Mouse (Mus musculus): ENCODE data around the gene Dusp9. TPM values are rescaled to one million over a fixed set of nuclear protein-coding genes. Genes with fewer than 3 reads are reported as not detected.

Gene Dusp9
- polyA plus RNA-seq, 1 experiment from 2014 or later, result 1.1 TPM

DNA sequence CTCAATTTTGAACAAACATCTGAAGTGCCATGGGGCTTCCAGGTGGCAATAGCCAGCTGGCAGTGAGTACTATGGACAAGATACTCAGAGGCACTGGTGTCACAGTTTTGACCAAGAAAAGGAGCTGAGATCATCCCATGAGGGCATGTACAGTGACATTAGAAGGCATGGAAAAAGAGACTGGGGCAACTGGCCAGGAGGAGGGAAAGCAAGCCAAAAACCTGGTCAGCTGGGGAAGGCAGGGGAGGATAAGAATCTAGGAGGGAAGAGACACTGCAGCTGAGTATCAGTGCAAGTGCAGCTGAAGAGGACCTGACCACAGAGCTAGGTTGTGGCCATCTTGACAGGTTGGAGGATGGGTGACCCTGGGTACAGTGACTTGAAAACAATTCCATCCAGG, 12.2 kb upstream of the Dusp9 start:
- no peaks in the 10 kb centered on the region for H3K9me3 ChIP-seq (replicated peaks; ENCODE audit: control insufficient read depth, low read length)
- ATAC-seq (replicated peaks; ENCODE audit: extremely low read depth, insufficient read depth, low FRiP score), result no peak
- H3K36me3 ChIP-seq (ENCODE audit: control insufficient read depth, insufficient read depth), result no peaks in the 10 kb centered on the region
- H3K4me2 ChIP-seq (ENCODE audit: low read depth, low read length), result no peak overlapping the region
- no peak overlapping the region for H3K9ac ChIP-seq (ENCODE audit: low read length)
- H3K27me3 ChIP-seq (ENCODE audit: control insufficient read depth, insufficient read depth, low read length), result peaks cover 2% of the 10 kb centered on the region; the same call in 1 of the 2 replicates
- H3K4me1 ChIP-seq (ENCODE audit: control insufficient read depth, insufficient read depth, low read length), result no peaks in the 10 kb centered on the region
- no peak overlapping the region for H3K27ac ChIP-seq (ENCODE audit: low read length)
- H3K4me3 ChIP-seq (ENCODE audit: low read length), result no peak overlapping the region

DNA sequence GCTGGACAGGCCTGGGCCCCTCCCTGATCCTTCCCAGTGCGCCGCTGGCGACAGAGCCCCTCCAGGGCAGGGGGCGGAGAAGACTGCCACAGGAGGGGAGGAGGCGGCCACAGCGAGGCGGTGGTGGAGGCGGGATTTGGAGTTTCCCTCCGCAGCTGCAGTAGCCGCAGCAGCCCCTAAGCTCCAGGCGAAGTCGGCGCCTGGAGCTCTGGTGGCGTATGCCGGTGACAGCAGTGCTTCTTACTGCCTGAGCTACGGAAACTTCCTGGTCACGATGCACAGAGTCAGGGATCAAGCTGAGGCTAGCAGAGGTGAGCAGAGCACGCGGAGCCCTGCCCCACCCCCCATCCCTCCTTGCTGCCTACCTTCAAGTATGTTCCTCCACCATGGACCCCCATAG, 3.8 kb upstream of the Dusp9 start:
- peak overlapping the region; percentile 32; the same call in 1 of the 2 replicates for H3K4me2 ChIP-seq (ENCODE audit: low read depth, low read length)
- H3K9me3 ChIP-seq (replicated peaks; ENCODE audit: control insufficient read depth, low read length), result no peaks in the 10 kb centered on the region
- peak overlapping the region; percentile 19 for H3K4me3 ChIP-seq (ENCODE audit: low read length)
- H3K9ac ChIP-seq (ENCODE audit: low read length), result no peak overlapping the region
- H3K27ac ChIP-seq (ENCODE audit: low read length), result no peak overlapping the region
- no peak for ATAC-seq (replicated peaks; ENCODE audit: extremely low read depth, insufficient read depth, low FRiP score)
- H3K27me3 ChIP-seq (ENCODE audit: control insufficient read depth, insufficient read depth, low read length), result peaks cover 45% of the 10 kb centered on the region
- no peaks in the 10 kb centered on the region for H3K36me3 ChIP-seq (ENCODE audit: control insufficient read depth, insufficient read depth)
- 11% methylated on average over 17 of the region's 19 CpGs for WGBS
- no peaks in the 10 kb centered on the region; the same call in 1 of the 2 replicates for H3K4me1 ChIP-seq (ENCODE audit: control insufficient read depth, insufficient read depth, low read length)

DNA sequence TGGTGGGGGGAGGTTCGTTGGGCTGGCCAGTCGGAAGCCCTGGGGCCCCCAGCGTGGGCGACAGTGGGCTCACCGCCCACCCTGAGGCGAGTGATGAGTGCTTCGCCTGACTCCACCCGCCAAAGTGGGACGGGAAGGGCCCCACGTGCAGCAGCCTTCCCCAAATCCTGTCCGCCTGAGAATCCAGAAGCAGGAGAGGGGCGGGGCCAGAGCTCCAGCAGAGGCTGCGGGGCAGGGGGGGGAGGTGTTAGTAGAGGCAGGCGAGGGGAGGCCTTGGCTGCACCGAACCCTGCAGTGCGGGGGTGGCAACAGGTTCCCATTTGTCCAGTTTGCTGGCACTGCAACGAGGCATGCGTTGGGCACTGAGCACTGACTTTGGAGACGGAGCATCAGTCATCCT, 1.8 kb upstream of the Dusp9 start:
- 19% methylated on average over 18 of the region's 19 CpGs for WGBS
- Histone ChIP-seq H3K27me3 (ENCODE audit: control insufficient read depth, insufficient read depth, low read length) (peaks cover 54% of the 10 kb centered on the region), H3K36me3 (ENCODE audit: control insufficient read depth, insufficient read depth) (no peaks in the 10 kb centered on the region), H3K4me1 (ENCODE audit: control insufficient read depth, insufficient read depth, low read length) (no peaks in the 10 kb centered on the region; the same call in 1 of the 2 replicates), H3K9ac (ENCODE audit: low read length) (no peak overlapping the region), H3K27ac (ENCODE audit: low read length) (no peak overlapping the region), H3K4me3 (ENCODE audit: low read length) (peak overlapping the region; percentile 39), H3K4me2 (ENCODE audit: low read depth, low read length) (peak overlapping the region; percentile 61), H3K9me3 (replicated peaks; ENCODE audit: control insufficient read depth, low read length) (no peaks in the 10 kb centered on the region)
- ATAC-seq (replicated peaks; ENCODE audit: extremely low read depth, insufficient read depth, low FRiP score), result no peak

DNA sequence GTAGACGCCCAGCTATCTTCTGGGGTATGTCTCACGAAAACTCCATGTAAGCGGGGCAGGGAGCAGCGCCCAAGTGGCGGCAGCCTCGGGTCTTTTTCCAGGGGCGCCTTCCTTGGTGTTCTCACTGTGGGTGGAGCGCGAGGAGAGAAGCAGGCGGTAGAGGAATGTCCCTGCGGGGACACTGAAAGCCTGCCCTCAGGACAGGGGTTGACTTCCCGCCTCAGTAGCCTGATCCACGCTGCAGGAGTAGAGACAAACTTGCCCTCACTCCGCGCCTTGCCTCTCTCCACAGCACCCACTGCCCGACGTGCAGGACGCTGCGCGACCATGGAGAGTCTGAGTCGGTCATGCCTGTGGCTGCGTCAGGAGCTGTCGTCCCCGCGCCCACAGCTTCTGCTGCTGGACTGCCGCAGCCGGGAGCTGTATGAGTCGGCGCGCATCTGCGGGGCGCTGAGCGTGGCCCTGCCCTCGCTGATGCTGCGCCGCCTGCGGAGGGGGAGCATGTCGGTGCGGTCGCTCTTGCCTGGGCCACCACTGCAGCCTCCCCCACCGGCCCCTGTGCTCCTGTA, 766 bp downstream of the Dusp9 start:
- Histone ChIP-seq H3K4me2 (ENCODE audit: low read depth, low read length) (peak overlapping the region; percentile 60), H3K4me1 (ENCODE audit: control insufficient read depth, insufficient read depth, low read length) (no peaks in the 10 kb centered on the region; the same call in 1 of the 2 replicates), H3K36me3 (ENCODE audit: control insufficient read depth, insufficient read depth) (no peaks in the 10 kb centered on the region), H3K9ac (ENCODE audit: low read length) (no peak overlapping the region), H3K9me3 (replicated peaks; ENCODE audit: control insufficient read depth, low read length) (no peaks in the 10 kb centered on the region), H3K4me3 (ENCODE audit: low read length) (peak overlapping the region; percentile 32), H3K27me3 (ENCODE audit: control insufficient read depth, insufficient read depth, low read length) (peaks cover 48% of the 10 kb centered on the region), H3K27ac (ENCODE audit: low read length) (no peak overlapping the region)
- 10% methylated on average over 40 of the region's 41 CpGs for WGBS
- ATAC-seq (replicated peaks; ENCODE audit: extremely low read depth, insufficient read depth, low FRiP score), result no peak

DNA sequence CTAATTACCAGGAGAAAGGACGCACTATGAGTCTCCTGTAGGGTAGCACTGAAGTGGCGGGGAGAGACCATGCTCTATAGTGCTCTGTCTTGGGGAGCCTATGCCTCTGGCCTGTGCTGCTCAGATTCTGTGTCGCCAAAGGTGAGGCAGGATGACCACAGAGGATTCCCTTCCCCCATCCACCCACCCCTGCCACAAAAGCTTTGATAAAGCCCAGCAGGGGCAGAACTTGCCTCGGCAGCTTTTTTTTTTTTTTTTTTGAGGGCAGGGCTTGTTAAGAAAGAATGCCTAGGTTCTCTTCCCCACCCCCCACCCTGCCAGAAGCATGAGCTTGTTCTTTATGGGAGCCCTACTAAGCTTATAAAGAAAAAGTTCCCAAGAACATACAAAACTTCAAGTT, 5.9 kb downstream of the Dusp9 start:
- 35% methylated on average over 4 of the region's 4 CpGs for WGBS
- H3K27ac ChIP-seq (ENCODE audit: low read length), result no peak overlapping the region
- H3K36me3 ChIP-seq (ENCODE audit: control insufficient read depth, insufficient read depth), result no peaks in the 10 kb centered on the region
- H3K9ac ChIP-seq (ENCODE audit: low read length), result no peak overlapping the region
- H3K4me1 ChIP-seq (ENCODE audit: control insufficient read depth, insufficient read depth, low read length), result no peaks in the 10 kb centered on the region
- H3K4me2 ChIP-seq (ENCODE audit: low read depth, low read length), result no peak overlapping the region
- no peaks in the 10 kb centered on the region for H3K9me3 ChIP-seq (replicated peaks; ENCODE audit: control insufficient read depth, low read length)
- no peak for ATAC-seq (replicated peaks; ENCODE audit: extremely low read depth, insufficient read depth, low FRiP score)
- H3K27me3 ChIP-seq (ENCODE audit: control insufficient read depth, insufficient read depth, low read length), result peaks cover 14% of the 10 kb centered on the region
- no peak overlapping the region for H3K4me3 ChIP-seq (ENCODE audit: low read length)

DNA sequence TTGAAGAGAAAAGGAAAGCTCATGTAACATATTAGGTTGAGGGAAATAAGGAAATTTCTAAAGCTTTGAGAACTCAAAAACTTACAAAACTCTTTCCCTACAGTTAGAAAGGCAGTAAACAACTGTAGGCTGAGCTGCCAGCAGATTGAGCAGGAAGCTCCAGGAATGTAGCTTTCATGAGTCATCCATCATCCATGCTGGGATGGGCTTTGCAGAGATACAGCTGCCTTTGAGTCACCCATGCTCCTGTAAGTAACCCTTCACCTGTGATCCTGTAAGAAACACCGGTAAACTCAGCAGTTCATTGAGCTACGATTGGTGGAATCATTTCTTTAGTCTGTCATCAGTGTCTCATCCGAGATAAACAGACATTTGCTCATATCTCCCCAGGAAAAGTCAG, 11.7 kb downstream of the Dusp9 start:
- Histone ChIP-seq H3K9me3 (replicated peaks; ENCODE audit: control insufficient read depth, low read length) (no peaks in the 10 kb centered on the region), H3K9ac (ENCODE audit: low read length) (no peak overlapping the region), H3K4me3 (ENCODE audit: low read length) (no peak overlapping the region), H3K27me3 (ENCODE audit: control insufficient read depth, insufficient read depth, low read length) (no peaks in the 10 kb centered on the region), H3K4me1 (ENCODE audit: control insufficient read depth, insufficient read depth, low read length) (no peaks in the 10 kb centered on the region), H3K27ac (ENCODE audit: low read length) (no peak overlapping the region), H3K4me2 (ENCODE audit: low read depth, low read length) (no peak overlapping the region), H3K36me3 (ENCODE audit: control insufficient read depth, insufficient read depth) (no peaks in the 10 kb centered on the region)
- no peak for ATAC-seq (replicated peaks; ENCODE audit: extremely low read depth, insufficient read depth, low FRiP score)
- 41% methylated on average over 3 of the region's 3 CpGs for WGBS

DNA sequence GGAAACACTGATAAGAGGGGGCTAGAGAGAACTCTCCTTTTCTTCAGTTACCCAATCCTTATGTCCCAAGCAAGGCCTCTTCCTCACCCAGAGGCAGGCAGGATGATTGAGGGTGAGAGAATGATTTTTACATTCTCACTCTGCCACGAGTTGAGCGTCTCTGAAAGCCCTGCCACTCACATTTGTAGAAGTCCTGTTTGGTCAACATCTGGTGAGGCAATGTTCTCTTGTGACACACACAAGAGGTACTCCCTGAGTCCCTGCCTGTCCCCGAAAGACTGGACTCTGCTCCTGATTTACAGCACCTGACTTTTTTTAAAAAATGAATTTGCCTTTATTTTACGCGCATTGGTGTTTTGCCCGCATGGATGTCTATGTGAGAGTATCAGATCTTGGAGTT, 14.2 kb downstream of the Dusp9 start:
- 80% methylated on average over 6 of the region's 6 CpGs for WGBS
- Histone ChIP-seq H3K9ac (ENCODE audit: low read length) (no peak overlapping the region), H3K9me3 (replicated peaks; ENCODE audit: control insufficient read depth, low read length) (no peaks in the 10 kb centered on the region), H3K36me3 (ENCODE audit: control insufficient read depth, insufficient read depth) (no peaks in the 10 kb centered on the region), H3K4me3 (ENCODE audit: low read length) (no peak overlapping the region), H3K27ac (ENCODE audit: low read length) (no peak overlapping the region), H3K4me2 (ENCODE audit: low read depth, low read length) (no peak overlapping the region), H3K27me3 (ENCODE audit: control insufficient read depth, insufficient read depth, low read length) (no peaks in the 10 kb centered on the region), H3K4me1 (ENCODE audit: control insufficient read depth, insufficient read depth, low read length) (no peaks in the 10 kb centered on the region)
- ATAC-seq (replicated peaks; ENCODE audit: extremely low read depth, insufficient read depth, low FRiP score), result no peak

DNA sequence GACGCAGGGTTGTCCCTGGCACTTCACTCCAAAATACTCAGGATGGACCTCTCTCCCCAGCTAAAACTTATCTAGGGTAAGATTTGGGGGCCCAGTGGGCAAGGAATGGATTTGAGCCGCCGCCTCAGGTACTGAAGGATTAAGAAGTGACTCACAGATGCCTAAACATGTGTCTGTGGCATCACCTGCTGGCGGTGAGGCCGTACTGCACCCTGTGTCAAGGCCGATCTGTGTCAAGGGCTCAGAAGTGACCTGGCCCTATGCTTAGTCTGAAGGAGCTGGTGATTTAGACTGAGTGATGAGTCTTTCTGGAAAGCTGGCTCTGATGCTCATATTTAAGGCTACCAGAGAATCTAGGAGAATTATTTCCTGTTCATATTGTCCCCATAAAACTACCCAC, 15.0 kb downstream of the Dusp9 start:
- H3K9me3 ChIP-seq (replicated peaks; ENCODE audit: control insufficient read depth, low read length), result no peaks in the 10 kb centered on the region
- H3K36me3 ChIP-seq (ENCODE audit: control insufficient read depth, insufficient read depth), result no peaks in the 10 kb centered on the region
- H3K4me3 ChIP-seq (ENCODE audit: low read length), result no peak overlapping the region
- H3K27ac ChIP-seq (ENCODE audit: low read length), result no peak overlapping the region
- ATAC-seq (replicated peaks; ENCODE audit: extremely low read depth, insufficient read depth, low FRiP score), result no peak; the same call in 1 of the 2 replicates
- H3K9ac ChIP-seq (ENCODE audit: low read length), result no peak overlapping the region
- H3K4me1 ChIP-seq (ENCODE audit: control insufficient read depth, insufficient read depth, low read length), result no peaks in the 10 kb centered on the region
- H3K4me2 ChIP-seq (ENCODE audit: low read depth, low read length), result no peak overlapping the region
- no peaks in the 10 kb centered on the region for H3K27me3 ChIP-seq (ENCODE audit: control insufficient read depth, insufficient read depth, low read length)
- 8% methylated on average over 6 of the region's 6 CpGs for WGBS

DNA sequence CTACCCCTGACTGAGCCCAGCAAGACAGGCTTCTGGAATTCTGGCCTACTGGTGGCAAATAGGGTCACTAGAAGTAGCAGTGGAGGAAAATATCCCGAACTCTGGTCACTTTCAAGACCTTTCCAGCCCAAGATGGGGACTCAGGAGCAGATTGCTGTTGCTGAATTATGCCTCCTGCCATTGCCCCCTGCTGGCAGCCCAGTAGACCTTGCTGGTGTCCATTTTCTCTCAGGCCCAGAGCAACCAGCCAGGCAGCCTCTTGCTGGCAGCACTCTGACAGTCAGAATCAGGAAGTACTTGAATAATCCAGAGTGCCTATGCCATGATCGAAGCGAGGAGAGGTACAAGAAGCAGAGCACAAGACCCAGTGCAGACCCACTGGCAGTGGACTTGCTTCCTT, 16.3 kb downstream of the Dusp9 start:
- 40% methylated on average over 3 of the region's 3 CpGs for WGBS
- Histone ChIP-seq H3K4me2 (ENCODE audit: low read depth, low read length) (no peak overlapping the region), H3K36me3 (ENCODE audit: control insufficient read depth, insufficient read depth) (no peaks in the 10 kb centered on the region), H3K9ac (ENCODE audit: low read length) (no peak overlapping the region), H3K27me3 (ENCODE audit: control insufficient read depth, insufficient read depth, low read length) (no peaks in the 10 kb centered on the region), H3K4me3 (ENCODE audit: low read length) (no peak overlapping the region), H3K4me1 (ENCODE audit: control insufficient read depth, insufficient read depth, low read length) (no peaks in the 10 kb centered on the region; the same call in 1 of the 2 replicates), H3K27ac (ENCODE audit: low read length) (no peak overlapping the region), H3K9me3 (replicated peaks; ENCODE audit: control insufficient read depth, low read length) (no peaks in the 10 kb centered on the region)
- ATAC-seq (replicated peaks; ENCODE audit: extremely low read depth, insufficient read depth, low FRiP score), result no peak
